Mouse (Mus musculus): ENCODE measurements around the gene Mgll.

The Mgll gene

DNA sequence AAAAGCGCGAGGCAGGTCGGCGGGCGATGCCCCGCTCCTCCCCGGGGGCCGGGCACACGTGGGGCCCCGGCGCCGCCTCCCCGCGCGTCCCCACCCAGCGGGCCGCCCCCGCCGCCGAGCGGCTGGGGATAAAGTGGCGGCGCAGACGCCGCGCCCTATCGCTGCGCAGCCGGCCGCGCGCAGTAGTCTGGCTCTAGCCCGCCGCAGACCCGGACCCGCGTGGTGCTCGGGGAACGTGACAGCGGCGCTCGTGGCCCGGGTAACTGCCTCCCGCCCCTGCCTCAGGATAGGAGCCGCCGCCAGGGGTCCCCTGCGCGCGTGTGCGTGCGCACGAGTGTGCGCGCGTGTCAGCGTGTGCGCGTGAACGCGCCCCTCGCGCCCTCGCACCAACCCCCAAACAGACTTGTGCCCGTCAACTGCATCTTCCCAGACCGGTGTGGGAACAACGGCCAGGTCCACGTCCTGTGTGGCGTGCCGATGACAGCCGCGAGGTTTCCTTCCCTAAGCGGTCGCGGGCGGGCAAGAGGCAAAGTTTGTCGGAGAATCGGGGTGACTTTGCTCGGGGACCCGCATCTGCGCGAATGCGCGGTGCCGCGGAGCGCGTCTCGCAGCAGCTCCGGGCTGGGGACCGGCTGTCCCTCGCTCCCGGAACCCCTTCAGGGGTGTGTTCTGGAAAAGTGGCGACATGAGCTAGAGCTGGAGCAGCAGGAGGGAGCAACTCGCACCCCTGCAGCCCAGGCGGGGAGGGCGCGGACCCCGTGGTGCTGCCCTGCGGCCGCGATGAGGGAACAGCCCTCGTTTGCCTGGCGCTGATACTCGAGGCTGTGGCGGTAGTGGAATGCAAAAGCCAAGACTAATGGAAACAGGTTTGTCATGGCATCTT, at the start of gene Mgll:
Gene Mgll, plus strand, starts transcription at position 100 of the 883 bp plus-strand sequence.
- under 1% methylated on average over 105 of the region's 105 CpGs for WGBS

DNA sequence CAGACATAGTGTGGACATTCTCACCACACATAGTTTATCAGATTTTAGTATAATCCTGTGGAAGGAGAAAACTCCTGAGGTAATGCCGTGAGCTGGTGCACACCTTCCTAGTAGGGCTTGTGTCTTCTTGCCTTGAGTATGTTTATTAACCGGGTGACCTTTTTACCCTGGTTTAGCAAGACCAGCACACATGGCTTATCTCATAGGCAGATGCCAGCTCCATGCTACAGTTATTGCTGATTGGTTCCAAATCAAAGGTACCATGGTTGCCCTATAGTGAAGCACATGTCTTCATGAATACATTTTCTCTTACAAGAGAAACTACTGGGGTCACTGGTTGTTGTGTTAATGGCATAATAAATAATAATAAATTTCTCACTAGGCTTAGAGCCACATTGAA, 48.4 kb upstream of the Mgll start:
- 96% methylated on average over 2 of the region's 2 CpGs for WGBS

DNA sequence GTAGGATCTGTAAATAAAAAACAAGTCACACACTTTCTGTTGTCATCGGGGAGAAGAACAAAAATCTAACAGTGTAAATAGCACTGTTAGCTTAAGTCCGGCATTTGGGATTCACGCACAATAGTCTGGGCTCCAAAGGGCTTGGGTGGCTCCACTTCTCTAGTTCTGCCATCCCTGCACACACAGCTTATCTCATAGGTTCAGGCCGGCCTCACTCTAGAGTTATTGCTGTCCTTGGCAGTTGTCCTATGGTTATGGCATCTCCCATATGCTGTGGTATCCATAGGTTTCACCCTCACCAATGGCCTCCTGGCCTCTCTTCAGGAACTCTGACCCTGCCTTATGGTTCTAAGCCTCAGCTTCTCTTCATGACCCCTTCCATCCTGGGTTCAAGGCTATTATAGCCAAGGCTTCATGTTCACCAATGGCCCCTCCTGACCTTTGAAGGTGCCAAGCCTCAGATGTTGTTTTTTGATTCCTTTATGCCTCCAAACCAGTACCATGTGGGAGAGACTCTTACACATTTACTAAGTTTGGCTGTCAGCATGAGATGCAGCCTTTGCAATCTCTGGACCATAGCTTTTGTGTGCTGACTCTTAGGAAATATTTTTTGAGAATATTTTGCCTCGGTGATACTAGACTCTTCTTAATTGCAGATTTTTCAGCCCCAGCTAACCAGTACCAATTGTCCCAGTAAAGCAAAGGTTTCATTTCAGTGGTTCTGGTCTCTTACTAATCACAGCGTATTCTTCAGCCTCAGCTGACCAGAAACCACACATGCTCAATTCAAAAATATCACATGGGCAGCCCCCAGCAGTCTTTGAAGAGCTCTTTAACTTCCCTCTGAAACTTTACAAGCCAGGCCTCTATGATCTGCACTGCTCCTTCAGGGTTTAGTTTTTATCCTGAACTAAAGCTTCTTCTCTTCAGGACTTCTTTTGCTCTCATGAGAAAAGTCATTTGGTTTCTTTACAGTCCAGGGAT, 47.2 kb upstream of the Mgll start:
- 92% methylated on average over 6 of the region's 6 CpGs for WGBS

DNA sequence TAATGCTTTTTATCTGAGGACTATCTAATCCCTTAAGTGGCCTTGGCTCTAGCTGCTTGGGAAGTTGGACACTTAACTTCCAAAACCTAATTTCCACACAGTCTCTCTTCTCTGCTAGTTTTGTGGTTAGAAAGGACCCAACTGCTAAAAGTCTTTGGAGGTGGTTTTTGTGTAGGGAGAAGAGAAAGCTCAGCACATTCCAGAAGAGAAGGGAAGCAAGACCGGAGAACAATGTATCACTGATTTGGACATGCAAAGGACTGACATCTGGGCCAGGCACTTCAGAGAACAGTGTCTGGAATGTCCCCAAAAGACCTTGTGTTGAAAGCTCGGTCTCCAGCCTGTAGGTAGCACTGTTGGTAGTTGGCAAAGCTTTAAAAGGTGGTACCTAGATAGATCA, 46.5 kb upstream of the Mgll start:
- WGBS: 64% methylated on average over 2 of the region's 2 CpGs

DNA sequence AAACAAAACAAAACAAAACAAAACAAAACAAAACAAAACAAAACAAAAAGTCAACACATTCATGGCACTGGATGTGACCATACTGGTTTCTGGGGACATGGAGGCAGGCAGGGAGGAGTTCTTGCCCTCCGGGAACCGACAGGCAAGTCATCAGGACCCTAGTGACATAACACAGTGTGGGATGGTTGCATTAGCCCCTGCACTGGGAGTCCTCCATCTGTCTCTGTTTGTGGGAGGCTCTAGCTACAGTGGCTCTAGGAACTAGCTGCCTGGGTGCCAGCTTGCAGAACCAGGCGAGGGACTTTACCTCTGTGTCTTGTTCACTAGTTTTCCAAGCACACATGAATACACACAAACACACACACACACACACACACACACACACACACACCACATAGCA, 43.2 kb upstream of the Mgll start:
- WGBS: 68% methylated on average over 3 of the region's 3 CpGs

DNA sequence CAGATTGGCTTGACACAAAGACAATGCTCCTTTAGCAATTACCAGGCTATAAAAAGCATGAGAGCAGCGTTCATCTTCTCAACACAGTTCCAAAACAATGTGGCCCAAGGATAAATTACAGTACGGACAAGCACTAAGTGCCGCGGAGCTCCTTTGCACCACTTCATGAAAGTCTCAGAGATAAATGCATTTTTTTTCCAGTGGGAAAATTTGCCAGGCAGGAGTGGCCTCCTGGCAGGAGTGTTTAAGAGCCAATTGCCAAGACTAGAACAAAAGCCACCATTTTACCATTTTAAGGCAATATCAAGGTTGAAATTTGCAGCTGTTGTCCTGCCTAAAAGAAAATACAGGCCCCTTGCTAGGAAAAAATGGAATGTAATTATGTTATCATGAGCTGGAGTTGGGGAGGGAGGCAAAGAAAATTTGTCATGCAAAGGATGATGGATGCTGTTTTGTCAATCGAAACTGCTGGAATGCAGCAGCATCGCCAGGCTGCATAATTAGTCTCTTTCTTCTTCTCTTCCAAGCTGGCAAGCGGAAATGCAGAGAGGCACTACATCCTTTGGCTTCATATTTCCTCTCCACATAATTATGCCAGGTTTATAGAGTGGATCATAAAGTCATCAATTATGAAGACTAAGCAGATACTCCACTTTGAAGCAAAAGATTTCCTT, 40.7 kb upstream of the Mgll start:
- WGBS: 58% methylated on average over 7 of the region's 7 CpGs

DNA sequence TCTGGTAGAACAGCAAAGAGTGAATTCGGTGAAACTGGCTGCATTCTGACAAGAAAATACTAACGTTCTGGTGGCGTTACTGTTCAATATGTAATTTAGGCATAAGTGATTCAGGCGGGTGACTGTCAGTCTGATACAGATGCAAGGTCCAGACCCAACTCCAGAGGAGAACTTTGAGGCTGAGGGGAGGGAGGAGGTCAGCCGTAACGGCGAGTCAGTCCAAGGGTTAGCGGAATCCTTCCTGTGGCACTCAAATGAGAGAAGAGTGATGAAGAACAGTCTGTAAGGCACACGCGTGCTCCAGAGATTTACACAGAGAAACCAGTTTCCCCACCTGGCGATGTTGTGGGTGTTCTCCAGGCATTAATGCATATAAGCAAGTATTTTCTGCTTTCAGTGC, 36.0 kb upstream of the Mgll start:
- WGBS: 92% methylated on average over 11 of the region's 11 CpGs

DNA sequence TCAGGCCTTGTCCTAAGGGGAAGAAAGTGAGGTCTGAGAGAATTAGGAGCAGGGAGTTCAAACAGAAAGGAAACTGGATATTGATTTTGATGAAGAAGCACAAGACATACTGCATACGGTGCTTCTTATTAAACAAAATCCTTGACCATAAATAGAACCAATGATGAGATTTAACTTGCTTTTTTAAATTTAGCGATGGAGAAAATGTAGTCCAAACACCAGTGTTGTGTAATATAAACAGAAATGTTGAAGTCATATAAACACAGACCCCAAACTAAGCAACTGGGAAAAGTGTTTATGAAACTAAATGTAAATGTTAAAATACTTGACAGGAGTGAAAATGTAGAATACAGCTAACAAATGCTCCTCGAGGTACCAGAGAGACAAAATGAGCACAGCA, 35.5 kb upstream of the Mgll start:
- WGBS: 80% methylated on average over 3 of the region's 3 CpGs

DNA sequence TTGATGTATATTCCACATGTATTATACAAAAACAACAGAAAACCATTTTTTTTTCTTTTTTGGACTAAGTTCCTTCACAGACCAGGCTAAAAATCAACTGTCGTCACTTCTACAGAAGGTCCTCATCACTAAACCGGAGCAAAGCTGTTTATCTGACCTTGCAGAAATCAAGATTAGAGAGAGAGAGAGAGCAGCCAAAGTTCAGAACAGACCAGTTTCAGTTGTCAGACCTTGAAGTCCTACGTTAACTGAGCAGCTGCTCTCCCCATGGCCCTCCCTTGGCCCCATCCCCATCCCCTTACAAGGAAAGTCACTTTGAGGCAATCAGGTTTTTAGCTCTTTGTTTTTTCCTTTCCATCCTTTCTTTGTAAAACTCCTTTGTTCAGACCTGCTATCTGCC, 34.0 kb upstream of the Mgll start:
- WGBS: 94% methylated on average over 3 of the region's 3 CpGs

DNA sequence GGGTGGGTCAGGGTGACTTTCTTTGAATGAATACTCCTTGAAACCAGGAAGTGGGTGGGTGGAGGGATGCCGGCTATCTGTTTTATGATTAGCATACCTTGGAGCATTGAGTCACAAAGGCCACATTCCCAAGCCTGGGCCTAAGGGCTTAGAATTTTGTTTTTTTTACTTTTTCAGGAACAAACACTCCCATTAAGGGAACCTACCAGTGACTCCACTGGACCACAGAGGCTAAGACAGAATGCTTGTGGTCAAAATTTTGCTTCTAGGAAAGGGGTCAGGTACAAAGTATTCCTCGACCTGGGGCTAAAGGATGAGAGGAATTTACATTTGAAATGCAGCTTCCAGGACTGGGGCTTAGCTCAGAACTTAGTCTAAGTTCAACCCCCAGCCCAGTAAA, 32.9 kb upstream of the Mgll start:
- 88% methylated on average over 2 of the region's 2 CpGs for WGBS

DNA sequence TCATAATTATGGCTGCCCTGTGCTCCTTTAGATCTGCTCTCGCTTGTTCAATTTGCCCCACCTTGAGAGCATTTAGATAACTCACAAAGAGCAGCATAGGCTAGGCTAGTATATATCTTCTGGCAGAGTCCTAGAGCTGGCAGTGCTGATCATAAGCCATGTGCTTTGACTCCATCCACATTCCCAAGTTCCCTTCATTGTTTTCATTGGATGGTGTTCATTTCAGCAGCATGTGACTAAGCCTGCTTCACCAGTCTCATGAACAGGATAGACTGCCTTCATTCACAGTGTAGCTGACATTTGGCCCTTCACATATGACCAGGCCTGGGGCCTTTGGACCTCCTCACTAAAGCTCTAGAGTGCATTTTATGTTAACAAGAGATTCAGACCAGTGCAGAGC, 21.3 kb upstream of the Mgll start:
- 95% methylated on average over 1 of the region's 1 CpGs for WGBS

DNA sequence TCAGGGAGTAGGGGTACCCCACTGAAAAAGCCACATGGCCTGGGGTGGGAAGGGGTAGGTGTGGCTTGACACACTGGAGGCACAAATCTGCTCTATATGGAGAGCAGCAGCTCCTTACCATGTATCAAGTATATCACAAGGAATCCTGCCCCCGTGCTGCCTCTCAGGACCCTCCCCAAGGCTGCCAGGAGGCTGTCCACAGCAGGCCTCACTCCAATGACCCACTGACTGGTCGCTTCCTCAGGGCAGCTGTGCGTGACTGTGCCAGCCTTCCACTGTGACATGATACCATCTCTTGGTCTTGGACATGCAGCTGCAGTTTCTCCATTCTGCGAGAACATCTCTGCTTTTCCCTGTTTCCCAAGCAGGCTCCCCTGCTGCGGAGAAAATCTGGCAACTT, 20.5 kb upstream of the Mgll start:
- whole genome bisulfite sequencing: 77% methylated on average over 5 of the region's 5 CpGs

DNA sequence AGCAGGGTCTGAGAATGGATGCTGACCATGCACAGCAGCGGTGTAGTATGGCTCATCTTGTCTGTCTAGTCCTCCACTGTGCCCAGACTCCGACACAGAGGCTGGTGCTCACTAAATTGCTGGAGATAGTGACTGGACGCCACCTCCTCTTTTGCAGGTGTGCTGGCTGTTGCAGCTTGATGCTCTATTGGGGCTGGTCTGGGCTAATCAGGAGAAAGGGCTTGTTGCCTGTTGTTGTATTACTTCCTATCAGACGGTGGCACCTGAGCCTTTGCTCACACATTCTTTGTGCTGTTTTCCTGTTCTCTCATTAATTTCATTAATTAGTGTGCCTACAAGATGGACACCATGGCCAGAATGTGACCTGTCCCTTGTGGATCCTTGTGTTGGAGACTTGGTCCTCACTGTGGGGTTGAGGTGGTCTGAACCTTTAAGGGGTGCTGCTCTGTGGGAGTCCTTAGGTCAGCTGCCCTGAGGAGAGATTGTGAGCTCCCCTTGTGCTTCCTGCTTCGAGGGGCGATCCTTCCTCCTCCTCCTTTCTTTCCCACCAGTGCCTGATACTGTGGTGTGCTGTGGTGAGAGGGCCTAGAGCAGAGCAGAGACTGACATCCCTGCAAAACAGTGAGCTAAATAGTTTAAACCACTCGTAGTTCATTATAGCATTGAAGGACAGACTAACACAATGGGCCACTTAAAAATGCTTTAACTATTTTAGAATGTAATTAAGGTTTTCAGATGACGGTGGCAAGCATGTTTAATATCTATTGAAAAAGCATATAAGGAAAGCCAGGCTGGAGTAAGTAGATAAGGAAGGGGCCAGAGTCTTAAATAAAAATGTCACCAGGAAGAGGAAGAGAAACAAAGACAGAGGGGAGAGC, 15.6 kb upstream of the Mgll start:
- WGBS: 74% methylated on average over 8 of the region's 8 CpGs

DNA sequence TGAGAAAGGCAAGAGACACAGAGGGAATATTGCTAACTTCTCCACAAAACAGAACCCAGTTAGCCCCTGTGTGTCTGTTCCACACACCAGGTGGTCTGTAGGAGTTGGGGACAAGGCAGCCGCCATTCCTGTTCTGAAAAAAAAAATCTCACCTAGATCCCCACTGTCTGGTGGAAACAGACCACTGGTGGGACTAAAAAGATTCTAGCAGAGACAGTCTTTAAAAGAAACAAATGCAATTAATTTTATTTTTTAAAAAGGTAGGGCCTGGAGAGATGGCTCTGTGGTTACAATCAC, 15.0 kb upstream of the Mgll start:
- WGBS: 50% methylated on average over 1 of the region's 1 CpGs

DNA sequence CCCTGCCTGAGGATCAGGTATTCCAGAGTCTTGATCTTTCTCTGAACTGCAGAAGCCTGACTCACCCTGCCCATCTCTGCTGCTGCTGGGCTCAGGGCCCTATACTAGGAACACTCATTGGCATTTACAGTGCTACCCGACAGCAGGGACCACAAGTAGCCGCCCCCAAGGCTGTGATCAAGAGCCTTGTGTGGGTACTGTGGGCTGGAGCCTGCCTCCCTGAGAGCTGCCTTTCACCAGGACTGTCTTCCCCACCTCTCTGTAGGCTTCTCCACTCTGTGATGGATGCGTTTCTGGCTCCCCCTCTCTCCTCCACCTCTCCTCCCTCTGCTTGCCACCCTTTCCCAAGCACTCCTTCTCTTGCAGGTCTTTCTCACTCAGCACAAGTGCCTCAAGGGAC, 12.9 kb upstream of the Mgll start:
- WGBS: 59% methylated on average over 3 of the region's 3 CpGs

DNA sequence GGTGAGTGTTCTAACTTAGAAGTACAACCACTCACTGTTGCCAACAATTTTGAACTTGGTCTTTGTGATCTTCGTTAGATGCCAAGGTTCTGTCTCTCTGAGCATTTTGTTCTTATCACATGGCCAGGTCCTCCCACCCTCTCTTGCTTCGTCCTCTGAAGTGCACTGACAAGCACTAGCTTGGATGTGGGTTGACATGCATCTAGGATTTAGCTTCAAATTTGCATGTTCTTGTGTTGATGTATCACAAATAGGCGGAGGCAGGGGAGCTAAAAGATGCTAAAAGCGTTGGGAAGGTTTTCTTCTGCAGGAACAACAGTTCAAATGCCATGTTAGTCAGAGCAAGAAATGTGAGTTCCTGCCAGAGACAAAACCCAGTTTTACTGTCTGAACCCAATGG, 12.1 kb upstream of the Mgll start:
- WGBS: 53% methylated on average over 4 of the region's 4 CpGs

DNA sequence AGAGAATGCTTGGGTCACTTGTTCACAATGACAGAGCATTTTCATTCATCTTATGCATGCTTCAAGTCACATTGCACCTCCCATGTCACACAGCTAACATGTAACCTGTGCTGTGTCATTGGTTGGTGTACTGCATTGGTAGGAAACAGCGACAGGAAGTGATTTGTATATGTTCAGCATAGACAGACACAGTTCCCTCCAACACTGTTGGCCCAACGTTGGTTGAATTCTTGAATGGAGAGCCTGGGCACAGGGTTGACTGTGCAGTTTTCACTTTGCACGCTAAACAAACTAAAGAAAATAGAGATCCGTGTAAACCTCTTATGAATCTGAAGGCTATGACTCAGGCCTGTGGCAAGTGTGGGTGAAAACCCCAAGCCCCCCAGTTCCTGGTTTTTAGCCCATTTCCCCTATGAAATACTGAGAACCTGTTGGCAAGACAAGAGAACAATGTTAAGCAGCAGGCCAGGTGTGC, 10.0 kb upstream of the Mgll start:
- 88% methylated on average over 4 of the region's 4 CpGs for WGBS

DNA sequence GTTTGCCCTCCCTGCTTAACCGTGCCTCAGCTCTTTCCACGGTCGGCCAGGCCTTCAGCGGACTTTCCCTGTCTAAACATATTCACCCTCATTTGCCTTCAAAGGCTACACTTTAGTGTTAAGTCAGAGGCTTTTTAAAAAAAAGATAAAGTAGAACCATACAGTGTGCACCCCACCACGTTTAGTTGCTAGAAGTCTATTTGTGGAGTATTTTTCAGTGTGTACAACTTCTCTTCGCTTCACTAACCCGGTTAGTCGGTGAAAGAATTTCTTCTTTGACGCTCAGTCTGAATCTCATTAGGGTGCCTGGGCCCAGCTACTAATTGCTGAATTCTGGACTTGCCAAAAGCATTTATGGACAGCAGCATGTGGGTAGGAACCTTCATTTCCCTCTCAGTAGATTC, 8.8 kb upstream of the Mgll start:
- 66% methylated on average over 9 of the region's 9 CpGs for WGBS

DNA sequence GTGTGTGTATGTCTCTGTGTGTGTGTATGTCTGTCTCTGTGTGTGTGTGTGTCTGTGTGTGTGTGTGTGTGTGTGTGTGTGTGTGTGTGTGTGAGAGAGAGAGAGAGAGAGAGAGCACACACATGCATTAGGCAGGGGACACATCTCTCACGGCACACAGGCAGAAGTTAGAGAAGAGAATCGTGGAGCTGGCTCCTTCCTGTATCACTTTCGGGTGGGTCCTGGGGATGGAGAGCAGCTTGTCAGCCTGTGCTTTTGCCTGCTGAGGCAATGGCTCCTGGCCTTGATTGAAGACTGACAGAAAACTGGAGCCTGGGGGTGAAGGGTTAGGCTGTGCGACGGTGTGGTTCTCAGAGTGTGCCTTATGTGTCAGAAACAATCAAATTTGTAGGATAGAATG, 8.2 kb upstream of the Mgll start:
- WGBS: 79% methylated on average over 5 of the region's 5 CpGs

DNA sequence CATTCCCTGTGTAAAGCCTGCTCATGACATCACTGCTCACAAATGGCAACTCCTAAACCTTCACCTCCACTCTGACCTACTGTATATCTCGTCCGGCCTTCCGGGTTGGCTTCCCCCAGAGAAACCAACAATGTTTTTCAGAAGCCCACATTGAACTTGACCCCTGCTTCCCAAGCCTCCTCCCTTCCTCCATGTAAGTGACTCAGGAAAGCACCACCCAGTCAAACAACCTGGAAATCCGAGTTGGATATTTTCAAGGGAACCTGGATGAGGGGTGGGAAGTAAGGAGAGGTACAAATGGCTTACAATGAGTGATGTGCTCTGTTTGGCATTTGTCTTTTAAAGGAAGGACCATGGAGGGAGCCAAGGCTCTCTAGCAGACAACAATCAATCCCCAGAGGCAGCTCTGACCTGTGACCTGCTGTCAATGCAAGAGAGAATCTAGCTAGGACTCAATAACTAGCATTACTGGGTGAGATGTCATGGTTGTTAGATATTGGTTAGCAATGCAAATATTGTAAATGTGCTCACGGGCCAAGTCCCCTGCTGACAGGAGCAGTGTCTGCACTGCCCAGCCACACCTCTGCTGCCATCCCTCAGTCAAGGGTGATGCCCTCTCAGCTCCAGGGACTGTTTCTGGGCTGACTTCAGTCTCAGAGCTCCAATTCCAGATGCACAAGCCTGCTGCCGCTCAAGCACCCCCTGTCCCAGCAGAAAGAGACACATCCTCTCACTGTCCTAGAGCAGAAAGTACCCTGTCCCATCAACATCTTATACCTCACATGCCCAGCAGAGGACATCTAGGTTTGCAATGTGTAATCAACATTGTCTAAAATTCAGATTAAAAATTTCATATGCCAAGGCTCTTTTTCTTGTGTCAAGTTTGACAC, 6.8 kb upstream of the Mgll start:
- 88% methylated on average over 6 of the region's 6 CpGs for WGBS

All from cerebral cortex, adult 2 months (tissue).